Mouse (Mus musculus) limb, embryonic 11.5 days (tissue): ENCODE measurements around the gene Slc2a13. TPM values are rescaled to one million over a fixed set of nuclear protein-coding genes. Genes with fewer than 3 reads are reported as not detected.

ENCODE experiments used
- ATAC-seq: fragments of 200-750 bp; cut with Nextera tagmentation; 2 replicates; pipeline ENCODE4 v1.8.0; 2017; ENCODE audit warnings: low read depth; ENCODE audit not compliant: insufficient number of reproducible peaks, low FRiP score, low TSS enrichment
- DNase-seq: peaks from one replicate; pipeline ENCODE4 v3.0.0-alpha.2; 2015; ENCODE audit warnings: low spot score
- H3K27ac ChIP-seq: fragments of 300-500 bp; sonication (generic); replicated peaks from 2 replicates; pipeline ENCODE4 v1.5.1; 2014; ENCODE audit warnings: low read depth, mild to moderate bottlenecking, low read length
- H3K27me3 ChIP-seq: fragments of 300-500 bp; sonication (generic); 2 replicates; pipeline ENCODE4 v1.6.1; 2014; ENCODE audit warnings: mild to moderate bottlenecking, low read length, mixed read lengths; ENCODE audit not compliant: control insufficient read depth, insufficient read depth
- H3K36me3 ChIP-seq: fragments of 300-500 bp; sonication (generic); 2 replicates; pipeline ENCODE4 v1.6.1; 2014; ENCODE audit warnings: mild to moderate bottlenecking, low read length, moderate library complexity, mixed read lengths; ENCODE audit not compliant: control insufficient read depth, insufficient read depth
- H3K4me1 ChIP-seq: fragments of 300-500 bp; sonication (generic); 2 replicates; pipeline ENCODE4 v1.6.1; 2014; ENCODE audit warnings: low read length, mixed read lengths; ENCODE audit not compliant: control insufficient read depth, insufficient read depth
- H3K4me2 ChIP-seq: fragments of 300-500 bp; sonication (generic); 2 replicates; pipeline ENCODE4 v1.6.1; 2014; ENCODE audit warnings: low read depth, mild to moderate bottlenecking, moderate library complexity; ENCODE audit not compliant: severe bottlenecking
- H3K4me3 ChIP-seq: fragments of 300-500 bp; sonication (generic); 2 replicates; pipeline ENCODE4 v1.5.1; 2014; ENCODE audit warnings: low read depth, low read length
- H3K9ac ChIP-seq: fragments of 300-500 bp; sonication (generic); 2 replicates; pipeline ENCODE4 v1.6.1; 2014; ENCODE audit warnings: mild to moderate bottlenecking, low read length
- H3K9me3 ChIP-seq: fragments of 300-500 bp; sonication (generic); 2 replicates; pipeline ENCODE4 v1.6.1; 2016; ENCODE audit warnings: low read length; ENCODE audit not compliant: control insufficient read depth
- WGBS: fragments of 180-500 bp; shearing (Covaris S2); extraction: QIAGEN DNeasy Blood & Tissue Kit; methylation state at CpG from one replicate; pipeline ENCODE4 v1.1.7; 2014; 5-methylcytosine and 5-hydroxymethylcytosine counted together
- polyA plus RNA-seq: library from polyadenylated mRNA; unstranded; fragments of >200 nt; fragmentation: Nextera tagmentation; extraction: Ambion mirVana; gene quantifications from 2 replicates; pipeline ENCODE4 v1.2.1, GENCODE M21; 2014

Gene Slc2a13
- polyA plus RNA-seq, 1 experiment from 2014 or later, result 0.95 TPM

DNA sequence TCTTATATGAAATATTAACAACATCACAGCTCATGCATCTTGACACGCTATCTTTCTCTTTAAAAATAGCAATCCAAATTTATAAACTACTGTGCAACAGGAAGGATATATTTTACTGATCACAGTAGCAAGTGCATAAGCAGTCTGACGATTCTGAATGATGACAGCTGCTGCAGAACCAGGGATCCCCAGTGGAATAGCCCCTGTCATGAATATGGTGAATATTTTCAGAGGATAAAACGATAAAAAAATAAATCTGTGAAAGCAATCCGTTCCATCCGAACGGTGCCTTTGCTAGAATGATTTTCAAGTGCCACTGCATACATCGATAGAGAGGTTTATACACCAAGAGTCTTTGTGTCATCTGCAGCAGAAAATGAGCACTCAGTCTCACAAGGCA lies 222.1 kb downstream of the Slc2a13 start:
- no peak overlapping the region for H3K4me3 ChIP-seq
- DNase-seq (no peak), ATAC-seq (no peak)
- WGBS, result 89% methylated on average over 7 of the region's 7 CpGs
- no peaks in the 10 kb centered on the region for H3K27me3 ChIP-seq
- H3K4me1 ChIP-seq, result no peaks in the 10 kb centered on the region
- no peaks in the 10 kb centered on the region for H3K9me3 ChIP-seq
- H3K36me3 ChIP-seq, result no peaks in the 10 kb centered on the region
- H3K27ac ChIP-seq, result no peak overlapping the region
- no peak overlapping the region for H3K4me2 ChIP-seq
- H3K9ac ChIP-seq, result no peak overlapping the region

DNA sequence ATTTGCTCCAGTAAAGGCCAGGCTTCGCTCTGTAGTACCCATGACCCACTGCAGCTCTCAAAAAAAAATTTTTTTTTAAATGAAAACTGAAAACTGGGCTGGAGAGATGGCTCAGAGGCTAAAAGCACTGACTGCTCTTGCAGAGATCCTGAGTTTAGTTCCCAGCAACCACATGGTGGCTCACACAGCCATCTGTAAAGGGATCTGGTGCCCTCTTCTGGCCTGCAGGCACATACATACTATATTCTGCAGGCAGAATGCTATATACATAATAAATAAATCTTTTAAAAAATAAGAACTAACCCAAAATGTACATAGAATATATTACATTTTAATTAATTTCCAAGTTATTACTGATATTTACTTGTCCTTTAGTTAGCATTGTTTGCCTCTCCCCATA lies 234.7 kb downstream of the Slc2a13 start:
- Histone ChIP-seq H3K36me3 (no peaks in the 10 kb centered on the region), H3K4me3 (no peak overlapping the region), H3K4me2 (no peak overlapping the region), H3K27me3 (no peaks in the 10 kb centered on the region), H3K4me1 (no peaks in the 10 kb centered on the region), H3K9ac (no peak overlapping the region), H3K27ac (no peak overlapping the region), H3K9me3 (no peaks in the 10 kb centered on the region)
- DNase-seq (no peak), ATAC-seq (no peak)
- WGBS, result 85% methylated on average over 1 of the region's 1 CpGs

DNA sequence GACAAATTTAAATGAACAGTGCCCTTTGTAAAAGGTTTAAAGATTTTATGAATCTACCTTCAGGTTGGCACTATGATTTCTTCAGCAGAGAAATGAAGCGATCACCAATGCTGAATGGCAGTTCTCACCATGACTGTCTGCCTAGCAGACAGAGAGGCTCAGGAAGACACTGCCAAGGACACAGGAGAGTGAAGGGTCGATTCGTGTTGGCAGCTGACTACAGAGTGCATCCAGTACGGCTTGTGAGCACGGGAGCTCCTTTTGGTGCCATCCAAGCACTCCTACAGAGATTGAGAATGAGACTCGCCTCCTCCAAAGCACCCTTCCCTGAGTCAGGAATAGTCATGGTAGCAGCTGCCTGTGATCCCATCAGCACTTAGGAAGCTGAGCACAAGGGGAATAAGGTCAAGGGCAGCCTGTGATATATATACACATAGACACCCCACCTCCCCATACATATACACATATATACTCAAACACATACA lies 238.6 kb downstream of the Slc2a13 start:
- DNase-seq (no peak), ATAC-seq (no peak)

DNA sequence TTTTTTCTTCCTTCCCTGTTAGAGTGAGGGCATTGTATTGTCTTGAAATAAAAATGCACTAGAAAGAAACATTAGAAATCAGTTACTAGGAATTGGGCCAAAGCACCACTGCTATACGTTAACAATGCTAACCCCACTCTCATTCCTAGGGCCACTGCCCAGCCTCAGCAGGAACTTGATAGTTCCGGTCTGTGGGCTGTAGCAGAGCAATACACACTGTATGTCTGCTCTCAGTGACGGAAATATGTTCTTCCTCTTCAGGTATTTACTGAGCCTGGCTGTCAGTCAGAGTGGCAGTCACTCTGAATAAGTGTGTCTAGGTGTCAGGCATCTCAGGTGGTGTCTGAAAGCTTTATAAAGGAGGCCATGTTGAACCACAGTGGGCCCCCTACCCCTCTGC lies 245.3 kb downstream of the Slc2a13 start:
- DNase-seq (no peak), ATAC-seq (no peak)
- no peak overlapping the region for H3K9ac ChIP-seq
- peaks cover 5% of the 10 kb centered on the region; the same call in 1 of the 2 replicates for H3K4me1 ChIP-seq
- H3K4me2 ChIP-seq, result no peak overlapping the region
- H3K27ac ChIP-seq, result no peak overlapping the region
- no peaks in the 10 kb centered on the region for H3K27me3 ChIP-seq
- WGBS, result 74% methylated on average over 3 of the region's 3 CpGs
- H3K4me3 ChIP-seq, result no peak overlapping the region
- no peaks in the 10 kb centered on the region for H3K9me3 ChIP-seq
- H3K36me3 ChIP-seq, result no peaks in the 10 kb centered on the region

More for the DNA sequence above, 238.6 kb downstream of the Slc2a13 start:
- H3K4me3 ChIP-seq, result no peak overlapping the region
- H3K9ac ChIP-seq, result no peak overlapping the region
- no peaks in the 10 kb centered on the region for H3K27me3 ChIP-seq
- no peak overlapping the region for H3K4me2 ChIP-seq
- 86% methylated on average over 6 of the region's 6 CpGs for WGBS
- no peaks in the 10 kb centered on the region for H3K4me1 ChIP-seq
- no peaks in the 10 kb centered on the region for H3K36me3 ChIP-seq
- no peak overlapping the region for H3K27ac ChIP-seq
- H3K9me3 ChIP-seq, result no peaks in the 10 kb centered on the region

DNA sequence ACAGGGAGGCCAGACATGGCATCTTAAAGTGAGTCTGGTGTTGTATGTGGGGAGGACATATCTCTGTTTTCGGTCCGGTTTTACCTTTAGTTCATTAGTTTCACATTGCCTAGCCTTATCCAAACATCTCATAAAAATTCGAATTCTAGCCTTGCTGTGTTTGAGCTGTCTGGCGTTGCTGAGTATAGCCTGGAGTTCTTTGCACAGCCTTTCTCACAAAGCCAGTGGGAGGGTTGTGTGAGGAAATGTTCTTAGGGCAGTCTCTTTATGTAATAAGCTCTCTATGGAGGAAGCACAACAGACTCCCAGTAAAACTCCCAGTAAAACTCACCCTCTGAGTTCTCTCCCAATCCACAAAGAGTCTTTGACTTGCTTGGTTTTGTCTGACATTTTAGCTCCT lies 246.0 kb downstream of the Slc2a13 start:
- 71% methylated on average over 4 of the region's 4 CpGs for WGBS
- Histone ChIP-seq H3K27me3 (no peaks in the 10 kb centered on the region), H3K4me3 (no peak overlapping the region)

DNA sequence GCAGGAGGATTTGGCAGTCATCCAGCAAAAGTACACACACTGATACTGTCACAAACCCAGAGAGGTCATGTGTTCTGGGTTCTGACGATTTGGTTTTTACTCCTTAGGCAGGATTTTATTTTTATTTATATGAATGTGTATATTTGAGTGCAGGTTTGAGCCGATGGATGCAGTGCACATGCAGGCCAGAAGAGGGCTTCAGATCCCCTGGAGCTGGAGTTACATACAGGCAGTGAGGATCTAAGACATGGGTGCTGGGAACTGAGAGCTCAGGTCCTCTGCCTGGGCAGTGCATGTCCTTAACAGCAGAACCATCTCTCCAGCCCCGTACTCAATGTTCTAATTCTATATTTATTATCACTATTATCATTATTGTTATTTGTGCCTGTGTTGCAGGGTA lies 253.7 kb downstream of the Slc2a13 start:
- H3K4me3 ChIP-seq, result no peak overlapping the region
- H3K27ac ChIP-seq, result no peak overlapping the region
- no peaks in the 10 kb centered on the region for H3K4me1 ChIP-seq
- H3K27me3 ChIP-seq, result no peaks in the 10 kb centered on the region
- ATAC-seq, result no peak
- H3K4me2 ChIP-seq, result no peak overlapping the region
- H3K9ac ChIP-seq, result no peak overlapping the region
- H3K36me3 ChIP-seq, result no peaks in the 10 kb centered on the region
- DNase-seq, result no peak
- WGBS, result 62% methylated on average over 3 of the region's 3 CpGs
- H3K9me3 ChIP-seq, result no peaks in the 10 kb centered on the region

More for the DNA sequence above, 246.0 kb downstream of the Slc2a13 start:
- no peak for ATAC-seq
- no peak for DNase-seq
- Histone ChIP-seq H3K9ac (no peak overlapping the region), H3K4me1 (peaks cover 5% of the 10 kb centered on the region; the same call in 1 of the 2 replicates), H3K9me3 (no peaks in the 10 kb centered on the region), H3K4me2 (no peak overlapping the region), H3K27ac (no peak overlapping the region), H3K36me3 (no peaks in the 10 kb centered on the region)

DNA sequence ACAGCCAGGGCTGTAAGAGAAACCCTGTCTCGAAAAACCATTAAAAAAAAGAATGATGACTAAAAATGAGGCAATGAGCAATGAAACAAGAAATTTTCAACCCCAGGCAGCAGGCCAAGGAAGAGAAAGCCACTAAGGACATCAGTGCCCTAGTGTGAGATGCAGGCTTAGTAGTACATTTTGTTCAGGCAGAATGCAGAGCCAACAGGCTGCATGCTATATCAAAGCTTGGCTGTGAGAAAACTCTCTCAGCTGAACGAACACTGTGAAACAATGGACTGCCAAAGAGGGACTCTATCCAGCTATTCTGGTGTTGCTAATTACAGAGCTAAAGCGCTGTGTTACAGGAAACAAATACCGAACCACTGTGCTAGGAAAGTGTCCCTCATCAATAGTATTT lies 256.1 kb downstream of the Slc2a13 start:
- H3K4me2 ChIP-seq, result no peak overlapping the region
- no peaks in the 10 kb centered on the region for H3K27me3 ChIP-seq
- no peaks in the 10 kb centered on the region for H3K36me3 ChIP-seq
- H3K9me3 ChIP-seq, result no peaks in the 10 kb centered on the region
- WGBS, result 91% methylated on average over 4 of the region's 4 CpGs
- no peak overlapping the region for H3K4me3 ChIP-seq
- no peaks in the 10 kb centered on the region for H3K4me1 ChIP-seq
- ATAC-seq, result no peak
- H3K9ac ChIP-seq, result no peak overlapping the region
- no peak for DNase-seq
- no peak overlapping the region for H3K27ac ChIP-seq

DNA sequence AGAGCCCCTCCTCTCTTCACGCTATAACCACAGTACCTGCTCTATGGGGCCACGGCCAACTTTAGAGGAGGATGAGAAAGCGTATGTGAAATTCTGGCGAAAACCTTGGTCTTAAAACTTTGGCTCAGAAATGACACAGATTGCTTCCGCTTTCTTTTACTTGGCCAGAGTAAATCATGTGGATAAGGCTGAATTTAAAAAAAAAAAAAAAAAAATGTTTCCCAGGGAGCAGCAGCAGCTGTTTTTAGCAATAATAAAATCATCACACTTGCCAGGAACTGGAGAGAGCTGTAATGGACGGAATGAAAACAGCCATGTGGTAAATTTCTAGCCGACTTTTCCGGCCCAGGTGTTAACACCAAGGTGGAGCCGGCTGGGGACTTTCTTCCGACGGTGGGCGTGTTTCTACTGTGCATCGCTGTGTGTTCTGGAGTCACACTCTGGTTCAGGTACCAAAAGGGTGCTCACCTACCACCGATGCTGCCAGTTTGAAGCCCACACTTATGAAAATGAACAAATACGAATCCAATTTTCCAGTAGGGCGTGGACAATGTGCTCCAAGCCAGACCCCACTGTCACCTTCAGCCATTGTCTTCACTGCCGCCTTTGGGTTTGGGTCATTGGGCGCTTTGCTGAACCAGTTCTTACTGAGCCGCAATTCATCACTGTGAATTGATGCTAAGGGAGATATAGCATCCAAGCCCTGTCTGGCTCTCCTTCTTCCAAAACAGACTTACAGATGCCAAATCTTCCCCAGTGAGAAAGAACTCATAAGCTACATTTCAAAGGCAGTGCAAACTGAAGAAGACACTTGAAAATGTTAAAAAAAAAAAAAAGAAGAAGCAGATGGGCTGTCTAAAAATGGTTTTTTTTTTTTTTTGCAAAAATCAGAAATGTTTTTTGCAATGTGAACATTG lies 258.4 kb downstream of the Slc2a13 start:
- WGBS, result 72% methylated on average over 19 of the region's 19 CpGs
- no peaks in the 10 kb centered on the region for H3K9me3 ChIP-seq
- H3K4me1 ChIP-seq, result no peaks in the 10 kb centered on the region
- ATAC-seq (no peak), DNase-seq (no peak)
- H3K27me3 ChIP-seq, result no peaks in the 10 kb centered on the region
- no peak overlapping the region for H3K4me2 ChIP-seq
- H3K27ac ChIP-seq, result no peak overlapping the region
- no peak overlapping the region for H3K4me3 ChIP-seq
- no peak overlapping the region for H3K9ac ChIP-seq
- H3K36me3 ChIP-seq, result no peaks in the 10 kb centered on the region
